Mouse (Mus musculus) limb, embryonic 15.5 days (tissue): Measurements from ENCODE around the gene Neurod6. TPM values are rescaled to one million over a fixed set of nuclear protein-coding genes. Genes with fewer than 3 reads are reported as not detected.
A peak's percentile ranks its signal among the peaks of the same experiment; 100 is the strongest.
"Not testable (repeated sequence)": the region's sequence is repeated elsewhere in the genome, so short reads cannot be mapped to it uniquely, and the experiment has no call there.

Experiments used
- ATAC-seq: fragments of 200-750 bp; cut with Nextera tagmentation; 2 replicates; pipeline ENCODE4 v1.8.0; 2017; ENCODE audit warnings: low read depth, moderate TSS enrichment; ENCODE audit not compliant: insufficient number of reproducible peaks, low FRiP score, low TSS enrichment
- H3K27ac ChIP-seq: fragments of 300-500 bp; sonication (generic); 2 replicates; pipeline ENCODE4 v1.5.1; 2015; ENCODE audit warnings: moderate library complexity, mild to moderate bottlenecking, inconsistent platforms
- H3K27me3 ChIP-seq: fragments of 300-500 bp; sonication (generic); 2 replicates; pipeline ENCODE4 v1.6.1; 2015; ENCODE audit warnings: inconsistent platforms
- H3K36me3 ChIP-seq: fragments of 300-500 bp; sonication (generic); 2 replicates; pipeline ENCODE4 v1.6.1; 2015; ENCODE audit warnings: inconsistent platforms
- H3K4me1 ChIP-seq: fragments of 300-500 bp; sonication (generic); 2 replicates; pipeline ENCODE4 v1.6.1; 2015; ENCODE audit warnings: inconsistent platforms
- H3K4me2 ChIP-seq: fragments of 300-500 bp; sonication (generic); 2 replicates; pipeline ENCODE4 v1.6.1; 2015; ENCODE audit warnings: mild to moderate bottlenecking, inconsistent platforms
- H3K4me3 ChIP-seq: fragments of 300-500 bp; sonication (generic); 2 replicates; pipeline ENCODE4 v1.5.1; 2015; ENCODE audit warnings: mild to moderate bottlenecking, inconsistent platforms
- H3K9ac ChIP-seq: fragments of 300-500 bp; sonication (generic); 2 replicates; pipeline ENCODE4 v1.6.1; 2015; ENCODE audit warnings: inconsistent platforms
- H3K9me3 ChIP-seq: fragments of 300-500 bp; sonication (generic); 2 replicates; pipeline ENCODE4 v1.6.1; 2016; ENCODE audit warnings: inconsistent platforms
- WGBS: fragments of 180-500 bp; shearing (Covaris S2); methylation state at CpG from one replicate; pipeline ENCODE4 v1.1.7; 2015; 5-methylcytosine and 5-hydroxymethylcytosine counted together
- polyA plus RNA-seq: library from polyadenylated mRNA; unstranded; fragments of >200 nt; fragmentation: Nextera tagmentation; extraction: Ambion mirVana; gene quantifications from 2 replicates; pipeline ENCODE4 v1.2.1, GENCODE M21; 2015

The Neurod6 gene
- polyA plus RNA-seq: not detected in 2 replicates

- ATAC-seq: no peak
- H3K36me3 ChIP-seq: no peaks in the 10 kb centered on the region
- no peak within 1 kb of the TSS for H3K27ac ChIP-seq
- H3K27me3 ChIP-seq: peaks cover 12% of the 10 kb centered on the region
- H3K4me3 ChIP-seq: no peak within 1 kb of the TSS
- H3K4me1 ChIP-seq: peaks cover 9% of the 10 kb centered on the region
- H3K9me3 ChIP-seq: no peaks in the 10 kb centered on the region
- no peak within 1 kb of the TSS for H3K9ac ChIP-seq
- H3K4me2 ChIP-seq: no peak within 1 kb of the TSS
- WGBS: 74% methylated on average over 4 of the region's 4 CpGs
These were observed at the start of gene Neurod6 for GRCm38 (mm10) chr6:55680974-55681373. TSS of gene Neurod6 (minus strand) at chr6:55681263.

- H3K9ac ChIP-seq: no peak overlapping the region
- no peaks in the 10 kb centered on the region for H3K4me1 ChIP-seq
- H3K36me3 ChIP-seq: no peaks in the 10 kb centered on the region
- no peak overlapping the region for H3K27ac ChIP-seq
- H3K9me3 ChIP-seq: no peaks in the 10 kb centered on the region
- ATAC-seq: no peak
- no peak overlapping the region for H3K4me3 ChIP-seq
- no peaks in the 10 kb centered on the region for H3K27me3 ChIP-seq
- WGBS: 33% methylated on average over 5 of the region's 5 CpGs
- no peak overlapping the region for H3K4me2 ChIP-seq
These were observed 36.1 kb upstream of the Neurod6 start for GRCm38 (mm10) chr6:55717209-55717608.

GRCm38 (mm10) chr6:55715446-55715845, 34.4 kb upstream of the Neurod6 start:
- H3K4me3 ChIP-seq: no peak overlapping the region
- no peak overlapping the region for H3K4me2 ChIP-seq
- H3K9ac ChIP-seq: no peak overlapping the region
- H3K4me1 ChIP-seq: no peaks in the 10 kb centered on the region
- no peak for ATAC-seq
- H3K27ac ChIP-seq: no peak overlapping the region
- H3K27me3 ChIP-seq: no peaks in the 10 kb centered on the region
- WGBS: 85% methylated on average over 6 of the region's 6 CpGs
- H3K9me3 ChIP-seq: no peaks in the 10 kb centered on the region
- H3K36me3 ChIP-seq: no peaks in the 10 kb centered on the region

- WGBS: 90% methylated on average over 4 of the region's 4 CpGs
- not testable (repeated sequence) for H3K9ac ChIP-seq, H3K36me3 ChIP-seq, H3K4me3 ChIP-seq, H3K9me3 ChIP-seq, H3K27ac ChIP-seq, H3K4me2 ChIP-seq, H3K27me3 ChIP-seq, ATAC-seq, H3K4me1 ChIP-seq
These were observed 29.9 kb upstream of the Neurod6 start for GRCm38 (mm10) chr6:55710913-55711312.

GRCm38 (mm10) chr6:55704759-55705104, 23.7 kb upstream of the Neurod6 start:
- Histone ChIP-seq H3K27me3 (no peaks in the 10 kb centered on the region), H3K27ac (no peak overlapping the region), H3K4me2 (no peak overlapping the region), H3K4me3 (no peak overlapping the region), H3K36me3 (no peaks in the 10 kb centered on the region), H3K9ac (no peak overlapping the region), H3K4me1 (no peaks in the 10 kb centered on the region), H3K9me3 (no peaks in the 10 kb centered on the region)
- WGBS: 90% methylated on average over 1 of the region's 1 CpGs
- no peak for ATAC-seq

DNA sequence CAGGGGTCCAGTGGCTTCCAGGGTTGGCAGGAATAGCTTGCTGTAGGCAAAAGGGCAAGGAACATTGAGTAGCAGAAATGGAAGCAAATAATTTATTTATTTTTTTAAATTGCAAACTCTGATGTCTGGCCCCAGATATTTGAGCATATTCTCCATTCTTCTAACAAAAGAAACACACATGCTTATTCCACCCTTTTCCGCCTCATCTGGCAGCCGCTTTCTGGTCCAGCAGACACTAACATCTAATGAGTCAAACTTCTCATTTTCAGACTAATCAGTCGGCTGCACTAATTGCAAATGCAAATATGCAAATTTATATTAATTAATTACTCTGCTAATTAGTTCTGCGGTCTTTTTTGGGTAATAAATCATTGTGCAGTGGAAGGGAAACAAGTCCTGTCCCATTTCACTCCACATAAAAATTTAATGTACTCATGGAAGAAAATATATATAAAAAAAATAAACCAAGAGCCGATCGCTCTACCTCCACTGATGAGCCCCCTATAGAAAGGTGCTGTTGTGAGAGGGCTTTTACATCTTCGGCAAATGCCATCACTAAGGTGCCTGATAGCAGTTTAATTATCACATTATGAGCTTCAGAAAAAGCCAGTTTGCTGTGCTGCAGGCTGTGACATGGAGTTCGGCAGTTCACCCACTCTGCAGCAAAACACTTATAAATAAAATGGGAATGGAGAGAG, 23.1 kb upstream of the Neurod6 start:
- no peaks in the 10 kb centered on the region for H3K27me3 ChIP-seq
- 81% methylated on average over 8 of the region's 8 CpGs for WGBS
- no peak for ATAC-seq

DNA sequence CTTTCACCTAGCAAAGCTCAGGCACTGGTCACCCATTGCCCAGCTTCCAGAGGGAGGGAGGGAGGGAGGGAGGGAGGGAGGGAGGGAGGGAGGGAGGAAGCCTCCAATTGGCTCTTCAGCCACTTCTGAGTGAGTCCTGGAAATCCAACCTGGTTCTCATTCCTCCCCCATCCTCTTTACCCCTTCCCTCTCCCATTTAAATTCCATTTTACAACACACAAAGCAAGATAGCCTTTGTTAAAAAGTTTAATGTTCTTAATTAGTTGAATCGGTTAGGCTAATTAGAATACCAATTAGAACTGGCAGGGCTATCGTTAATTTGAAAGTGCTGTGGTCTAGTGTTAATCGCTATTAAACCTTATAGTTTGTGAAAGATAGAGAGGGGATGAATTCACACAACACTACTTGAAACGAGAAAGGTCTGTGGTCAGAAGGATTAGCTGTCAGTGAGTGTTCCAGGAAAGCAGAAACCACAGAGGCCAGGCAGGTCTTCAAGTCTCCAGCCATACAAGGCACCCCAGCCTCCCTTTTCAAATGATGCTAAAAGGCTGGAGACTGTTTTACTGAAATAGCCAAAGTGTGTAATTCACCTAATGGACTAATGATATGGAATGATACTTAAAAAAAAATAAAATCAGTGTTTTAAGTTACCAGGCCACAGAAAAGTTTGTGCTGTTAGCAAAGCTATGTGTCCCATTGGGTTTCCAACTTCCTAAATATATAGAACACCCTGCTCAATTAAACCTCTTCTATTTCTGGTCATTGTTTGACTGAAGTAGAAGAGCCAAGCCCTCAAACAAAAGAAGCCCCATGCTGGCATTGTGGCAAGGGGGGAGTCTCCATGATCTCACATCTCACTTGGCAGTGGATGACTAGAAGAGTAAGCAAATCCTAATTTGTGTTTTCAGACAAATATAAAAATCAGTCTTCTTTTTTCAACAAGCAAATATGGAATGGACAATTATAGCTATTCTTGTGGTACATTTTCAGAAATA, 19.6 kb upstream of the Neurod6 start:
- Histone ChIP-seq H3K4me2 (no peak overlapping the region), H3K36me3 (no peaks in the 10 kb centered on the region), H3K4me3 (no peak overlapping the region), H3K27me3 (no peaks in the 10 kb centered on the region), H3K4me1 (no peaks in the 10 kb centered on the region), H3K9me3 (no peaks in the 10 kb centered on the region), H3K9ac (no peak overlapping the region), H3K27ac (no peak overlapping the region)
- 31% methylated on average over 4 of the region's 4 CpGs for WGBS
- no peak for ATAC-seq

More for the DNA sequence above, 23.1 kb upstream of the Neurod6 start:
- Histone ChIP-seq H3K27ac (no peak overlapping the region), H3K9ac (no peak overlapping the region), H3K9me3 (no peaks in the 10 kb centered on the region), H3K4me3 (no peak overlapping the region), H3K4me2 (no peak overlapping the region), H3K36me3 (no peaks in the 10 kb centered on the region), H3K4me1 (no peaks in the 10 kb centered on the region)

- no peaks in the 10 kb centered on the region for H3K36me3 ChIP-seq
- H3K4me3 ChIP-seq: no peak overlapping the region
- H3K4me1 ChIP-seq: no peaks in the 10 kb centered on the region
- no peaks in the 10 kb centered on the region for H3K9me3 ChIP-seq
- H3K4me2 ChIP-seq: no peak overlapping the region
- H3K27me3 ChIP-seq: no peaks in the 10 kb centered on the region
- H3K9ac ChIP-seq: no peak overlapping the region
- H3K27ac ChIP-seq: no peak overlapping the region
- ATAC-seq: no peak
- 89% methylated on average over 2 of the region's 2 CpGs for WGBS
These were observed 9.0 kb upstream of the Neurod6 start for GRCm38 (mm10) chr6:55690015-55690531.

DNA sequence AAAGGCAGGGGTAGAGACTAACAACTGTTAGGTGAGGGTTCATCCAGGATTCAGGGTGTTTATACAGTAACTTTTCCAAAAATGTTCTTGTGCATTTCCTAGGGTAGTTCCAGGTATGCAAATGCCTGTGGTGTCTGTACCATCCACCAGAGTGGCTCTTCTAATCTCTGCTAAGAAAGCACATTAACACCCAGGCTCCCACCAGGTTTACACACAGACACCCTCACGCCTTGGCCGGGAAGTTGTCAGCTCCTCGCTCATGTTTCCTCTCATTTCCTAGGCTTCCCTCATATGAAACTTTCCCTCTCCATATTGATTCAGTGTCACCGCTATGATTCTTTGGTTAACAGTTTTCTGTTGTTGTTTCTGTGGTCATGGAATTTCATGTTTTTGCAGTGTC, 2.4 kb upstream of the Neurod6 start:
- Histone ChIP-seq H3K27ac (no peak overlapping the region), H3K4me1 (no peaks in the 10 kb centered on the region), H3K9ac (no peak overlapping the region), H3K36me3 (no peaks in the 10 kb centered on the region), H3K27me3 (no peaks in the 10 kb centered on the region), H3K9me3 (no peaks in the 10 kb centered on the region), H3K4me2 (no peak overlapping the region), H3K4me3 (no peak overlapping the region)
- 67% methylated on average over 4 of the region's 4 CpGs for whole genome bisulfite sequencing
- ATAC-seq: no peak

- WGBS: 58% methylated on average over 7 of the region's 7 CpGs
- Histone ChIP-seq H3K9ac (no peak overlapping the region), H3K9me3 (no peaks in the 10 kb centered on the region), H3K27ac (no peak overlapping the region), H3K4me3 (no peak overlapping the region), H3K27me3 (no peaks in the 10 kb centered on the region), H3K36me3 (no peaks in the 10 kb centered on the region), H3K4me1 (no peaks in the 10 kb centered on the region), H3K4me2 (no peak overlapping the region)
- ATAC-seq: no peak
These were observed 1.8 kb upstream of the Neurod6 start for GRCm38 (mm10) chr6:55682886-55683285.

DNA sequence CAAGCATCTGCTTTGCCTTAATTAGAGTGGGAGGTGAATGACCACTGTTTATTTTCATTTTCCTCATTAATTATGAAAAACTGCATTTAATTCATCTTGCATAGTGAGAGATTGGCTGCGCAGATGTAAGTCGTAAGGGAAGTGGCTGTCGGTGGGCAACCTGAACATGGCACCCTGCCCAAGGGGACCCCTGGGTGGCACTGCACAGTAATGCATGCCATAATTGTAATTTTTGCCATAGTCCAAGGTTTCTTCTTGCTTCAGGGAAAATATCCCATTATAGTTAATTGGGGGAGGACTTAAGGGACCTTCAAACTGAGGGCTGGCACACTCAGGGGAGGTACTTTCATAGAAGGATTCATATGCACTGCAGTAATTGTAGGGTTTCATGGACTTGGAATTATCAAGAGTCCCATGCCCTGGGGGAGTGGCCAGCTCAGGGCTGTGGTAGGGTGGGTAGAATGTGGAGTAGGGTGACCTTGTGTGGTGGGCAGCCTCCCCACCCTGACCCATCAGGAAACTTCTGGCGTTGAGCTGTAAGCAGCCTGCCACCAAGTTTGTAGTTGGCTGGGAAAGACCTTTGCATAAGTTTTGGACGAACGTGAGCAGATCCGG, 2.4 kb downstream of the Neurod6 start:
- whole genome bisulfite sequencing: 73% methylated on average over 7 of the region's 7 CpGs
- no peak overlapping the region for H3K9ac ChIP-seq
- H3K9me3 ChIP-seq: no peaks in the 10 kb centered on the region
- ATAC-seq: no peak
- H3K4me3 ChIP-seq: no peak overlapping the region
- H3K4me2 ChIP-seq: no peak overlapping the region
- peaks cover 15% of the 10 kb centered on the region for H3K27me3 ChIP-seq
- peaks cover 9% of the 10 kb centered on the region for H3K4me1 ChIP-seq
- H3K36me3 ChIP-seq: no peaks in the 10 kb centered on the region
- no peak overlapping the region for H3K27ac ChIP-seq

GRCm38 (mm10) chr6:55677326-55677725, 3.7 kb downstream of the Neurod6 start:
- Histone ChIP-seq H3K9me3 (no peaks in the 10 kb centered on the region), H3K27me3 (peaks cover 15% of the 10 kb centered on the region), H3K4me2 (peak overlapping the region; percentile 56), H3K36me3 (no peaks in the 10 kb centered on the region), H3K4me3 (peak overlapping the region; percentile 28), H3K27ac (no peak overlapping the region), H3K9ac (no peak overlapping the region), H3K4me1 (peaks cover 9% of the 10 kb centered on the region)
- WGBS: 13% methylated on average over 8 of the region's 8 CpGs
- ATAC-seq: no peak
